Mouse (Mus musculus): ENCODE results near the gene Bcl2l13.

GRCm38 (mm10) chr6:120866051-120866814 lies 30.2 kb downstream of the Bcl2l13 start:
- TF ChIP-seq MAFK (IDR thresholded peaks at IDR 0.05; ENCODE audit: insufficient read depth, low read depth, low read length) = no peak
- TF ChIP-seq CHD2 (IDR thresholded peaks at IDR 0.05; ENCODE audit: low read depth, low read length) = no peak
